Mouse (Mus musculus) stomach, postnatal 0 days (tissue): ENCODE results near the gene Ugt1a6a.
"Not testable (repeated sequence)": the region's sequence is repeated elsewhere in the genome, so short reads cannot be mapped to it uniquely, and the experiment has no call there.

Source experiments
- CTCF ChIP-seq: IDR thresholded peaks from 2 replicates; pipeline ENCODE4 v1.5.1; 2016; ENCODE audit warnings: antibody characterized with exemption, low read depth, mild to moderate bottlenecking, moderate library complexity
- EP300 ChIP-seq: optimal IDR thresholded peaks from 2 replicates; pipeline ENCODE3; 2016; ENCODE audit warnings: antibody characterized with exemption

GRCm38 (mm10) chr1:88140492-88140891 is 5.9 kb downstream of the Ugt1a6a start:
- TF ChIP-seq EP300, CTCF: not testable (repeated sequence)
